Mouse (Mus musculus): ENCODE results near the gene Sorl1. TPM values are rescaled to one million over a fixed set of nuclear protein-coding genes. Genes with fewer than 3 reads are reported as not detected.

Gene Sorl1
- 6.0 and 6.2 TPM in 2 replicates for polyA plus RNA-seq (2015; fragmentation: Nextera tagmentation; extraction: Ambion mirVana)

DNA sequence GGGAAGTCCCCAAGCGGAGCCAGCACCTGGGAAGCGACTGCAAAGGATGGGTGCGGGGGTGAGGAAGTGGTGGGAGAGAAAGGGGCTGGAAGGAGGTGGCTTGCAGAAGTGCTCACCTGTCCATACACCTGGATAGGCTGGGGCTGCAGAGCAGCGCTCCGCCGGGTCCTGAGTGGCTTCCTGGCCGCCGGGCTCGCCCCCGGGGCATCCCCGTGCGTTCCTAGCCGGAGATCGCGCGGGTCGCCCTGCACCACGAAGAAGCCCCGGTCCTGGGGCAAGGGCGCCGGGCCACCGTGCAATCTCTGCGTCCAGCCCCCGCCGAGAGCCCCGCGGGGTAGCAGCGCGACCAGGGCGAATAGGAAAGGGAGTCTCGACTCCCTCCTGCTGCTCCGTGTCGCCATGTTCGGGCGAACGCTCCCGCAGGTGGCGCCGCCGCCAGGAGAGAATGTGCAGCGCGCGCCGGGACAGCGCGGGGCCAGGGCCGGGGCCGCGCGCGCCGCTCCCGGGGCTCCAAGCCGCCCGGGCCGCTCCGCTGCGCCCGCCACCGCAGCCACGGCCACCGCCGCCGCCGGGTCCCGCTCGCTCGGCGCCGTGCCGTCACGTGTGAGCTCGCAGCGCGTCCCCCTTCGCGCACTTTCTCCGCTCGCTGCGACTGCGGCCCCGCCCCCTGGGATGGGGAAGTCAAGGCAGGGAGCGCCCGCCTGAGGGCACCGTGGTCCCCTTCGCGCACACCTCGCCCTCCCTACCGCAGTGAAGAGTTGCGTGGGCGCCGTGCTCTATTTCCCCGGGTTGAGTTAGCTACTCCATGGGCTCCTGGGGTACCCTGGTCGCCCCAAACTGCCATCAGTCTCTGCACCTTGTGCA lies at the start of gene Sorl1:
Gene Sorl1 (minus strand): TSS at position 585 of the 864 bp plus-strand sequence.
- Histone ChIP-seq H3K4me2 (ENCODE audit: low read depth, low read length) (peak within 1 kb of the TSS; percentile 92), H3K27ac (ENCODE audit: low read length) (peak within 1 kb of the TSS; percentile 61), H3K36me3 (ENCODE audit: control insufficient read depth, insufficient read depth, low read length) (no peaks in the 10 kb centered on the region), H3K27me3 (replicated peaks; ENCODE audit: control insufficient read depth, insufficient read depth, low read length) (no peaks in the 10 kb centered on the region), H3K9ac (ENCODE audit: low read depth, low read length) (peak within 1 kb of the TSS; percentile 88), H3K4me3 (ENCODE audit: low read length) (peak within 1 kb of the TSS; percentile 90), H3K9me3 (ENCODE audit: control insufficient read depth, low read length) (no peaks in the 10 kb centered on the region), H3K4me1 (ENCODE audit: control insufficient read depth, insufficient read depth, low read length) (peaks cover 30% of the 10 kb centered on the region)
- ATAC-seq: peak; percentile 92
- under 1% methylated on average over 76 of the region's 94 CpGs for WGBS

GRCm38 (mm10) chr9:42173781-42174180 lies 49.7 kb upstream of the Sorl1 start:
- Histone ChIP-seq H3K9me3 (ENCODE audit: control insufficient read depth, low read length) (no peaks in the 10 kb centered on the region), H3K4me2 (ENCODE audit: low read depth, low read length) (no peak overlapping the region), H3K4me3 (ENCODE audit: low read length) (no peak overlapping the region), H3K9ac (ENCODE audit: low read depth, low read length) (no peak overlapping the region), H3K27ac (ENCODE audit: low read length) (no peak overlapping the region), H3K36me3 (ENCODE audit: control insufficient read depth, insufficient read depth, low read length) (no peaks in the 10 kb centered on the region), H3K4me1 (ENCODE audit: control insufficient read depth, insufficient read depth, low read length) (no peaks in the 10 kb centered on the region), H3K27me3 (replicated peaks; ENCODE audit: control insufficient read depth, insufficient read depth, low read length) (no peaks in the 10 kb centered on the region)
- WGBS: 62% methylated on average over 3 of the region's 3 CpGs
- no peak for ATAC-seq

DNA sequence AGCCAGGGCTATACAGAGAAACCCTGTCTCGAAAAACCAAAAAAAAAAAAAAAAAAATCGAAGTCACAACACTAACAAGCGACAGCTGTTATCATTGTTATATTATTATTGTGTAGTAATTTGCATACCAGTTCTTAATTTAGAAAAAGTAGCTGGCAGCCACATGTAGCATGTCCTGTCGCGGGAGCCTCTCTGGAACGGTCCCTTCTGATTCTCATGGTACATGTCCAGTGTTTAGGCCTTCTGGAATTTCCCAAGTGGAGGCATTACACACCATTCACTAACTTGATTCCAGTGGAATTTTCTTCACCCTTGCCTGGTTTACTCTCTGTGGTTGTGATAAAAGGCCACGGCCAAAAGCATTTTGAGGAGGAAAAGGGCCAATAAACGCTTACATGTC lies 45.4 kb upstream of the Sorl1 start:
- Histone ChIP-seq H3K9me3 (ENCODE audit: control insufficient read depth, low read length) (no peaks in the 10 kb centered on the region), H3K27ac (ENCODE audit: low read length) (no peak overlapping the region), H3K27me3 (replicated peaks; ENCODE audit: control insufficient read depth, insufficient read depth, low read length) (no peaks in the 10 kb centered on the region), H3K4me2 (ENCODE audit: low read depth, low read length) (no peak overlapping the region), H3K4me1 (ENCODE audit: control insufficient read depth, insufficient read depth, low read length) (no peaks in the 10 kb centered on the region), H3K36me3 (ENCODE audit: control insufficient read depth, insufficient read depth, low read length) (no peaks in the 10 kb centered on the region), H3K9ac (ENCODE audit: low read depth, low read length) (no peak overlapping the region), H3K4me3 (ENCODE audit: low read length) (no peak overlapping the region)
- ATAC-seq: no peak
- WGBS: 85% methylated on average over 8 of the region's 8 CpGs

- no peak for ATAC-seq
- Histone ChIP-seq H3K4me3 (ENCODE audit: low read length) (no peak overlapping the region), H3K4me2 (ENCODE audit: low read depth, low read length) (no peak overlapping the region), H3K36me3 (ENCODE audit: control insufficient read depth, insufficient read depth, low read length) (no peaks in the 10 kb centered on the region), H3K27ac (ENCODE audit: low read length) (no peak overlapping the region), H3K4me1 (ENCODE audit: control insufficient read depth, insufficient read depth, low read length) (no peaks in the 10 kb centered on the region), H3K9me3 (ENCODE audit: control insufficient read depth, low read length) (no peaks in the 10 kb centered on the region), H3K9ac (ENCODE audit: low read depth, low read length) (no peak overlapping the region), H3K27me3 (replicated peaks; ENCODE audit: control insufficient read depth, insufficient read depth, low read length) (no peaks in the 10 kb centered on the region)
- WGBS: 80% methylated on average over 7 of the region's 7 CpGs
These were observed 44.9 kb upstream of the Sorl1 start for GRCm38 (mm10) chr9:42169025-42169424.

- H3K36me3 ChIP-seq (ENCODE audit: control insufficient read depth, insufficient read depth, low read length): no peaks in the 10 kb centered on the region
- no peak overlapping the region for H3K4me3 ChIP-seq (ENCODE audit: low read length)
- H3K27me3 ChIP-seq (replicated peaks; ENCODE audit: control insufficient read depth, insufficient read depth, low read length): no peaks in the 10 kb centered on the region
- H3K4me2 ChIP-seq (ENCODE audit: low read depth, low read length): no peak overlapping the region
- H3K27ac ChIP-seq (ENCODE audit: low read length): no peak overlapping the region
- 67% methylated on average over 2 of the region's 2 CpGs for WGBS
- no peaks in the 10 kb centered on the region for H3K4me1 ChIP-seq (ENCODE audit: control insufficient read depth, insufficient read depth, low read length)
- ATAC-seq: no peak
- no peak overlapping the region for H3K9ac ChIP-seq (ENCODE audit: low read depth, low read length)
- H3K9me3 ChIP-seq (ENCODE audit: control insufficient read depth, low read length): no peaks in the 10 kb centered on the region
These were observed 40.8 kb upstream of the Sorl1 start for GRCm38 (mm10) chr9:42164930-42165329.

- Histone ChIP-seq H3K27ac (ENCODE audit: low read length) (no peak overlapping the region), H3K4me1 (ENCODE audit: control insufficient read depth, insufficient read depth, low read length) (no peaks in the 10 kb centered on the region), H3K9me3 (ENCODE audit: control insufficient read depth, low read length) (no peaks in the 10 kb centered on the region), H3K36me3 (ENCODE audit: control insufficient read depth, insufficient read depth, low read length) (no peaks in the 10 kb centered on the region), H3K27me3 (replicated peaks; ENCODE audit: control insufficient read depth, insufficient read depth, low read length) (no peaks in the 10 kb centered on the region), H3K9ac (ENCODE audit: low read depth, low read length) (no peak overlapping the region), H3K4me2 (ENCODE audit: low read depth, low read length) (no peak overlapping the region), H3K4me3 (ENCODE audit: low read length) (no peak overlapping the region)
- WGBS: 90% methylated on average over 4 of the region's 4 CpGs
- ATAC-seq: no peak
These were observed 38.9 kb upstream of the Sorl1 start for GRCm38 (mm10) chr9:42163011-42163410.

- no peaks in the 10 kb centered on the region for H3K4me1 ChIP-seq (ENCODE audit: control insufficient read depth, insufficient read depth, low read length)
- H3K27ac ChIP-seq (ENCODE audit: low read length): no peak overlapping the region
- ATAC-seq: no peak
- H3K4me2 ChIP-seq (ENCODE audit: low read depth, low read length): no peak overlapping the region
- no peak overlapping the region for H3K9ac ChIP-seq (ENCODE audit: low read depth, low read length)
- H3K36me3 ChIP-seq (ENCODE audit: control insufficient read depth, insufficient read depth, low read length): no peaks in the 10 kb centered on the region
- no peaks in the 10 kb centered on the region for H3K9me3 ChIP-seq (ENCODE audit: control insufficient read depth, low read length)
- 64% methylated on average over 5 of the region's 5 CpGs for WGBS
- H3K27me3 ChIP-seq (replicated peaks; ENCODE audit: control insufficient read depth, insufficient read depth, low read length): no peaks in the 10 kb centered on the region
- no peak overlapping the region for H3K4me3 ChIP-seq (ENCODE audit: low read length)
These were observed 35.3 kb upstream of the Sorl1 start for GRCm38 (mm10) chr9:42159376-42159775.

DNA sequence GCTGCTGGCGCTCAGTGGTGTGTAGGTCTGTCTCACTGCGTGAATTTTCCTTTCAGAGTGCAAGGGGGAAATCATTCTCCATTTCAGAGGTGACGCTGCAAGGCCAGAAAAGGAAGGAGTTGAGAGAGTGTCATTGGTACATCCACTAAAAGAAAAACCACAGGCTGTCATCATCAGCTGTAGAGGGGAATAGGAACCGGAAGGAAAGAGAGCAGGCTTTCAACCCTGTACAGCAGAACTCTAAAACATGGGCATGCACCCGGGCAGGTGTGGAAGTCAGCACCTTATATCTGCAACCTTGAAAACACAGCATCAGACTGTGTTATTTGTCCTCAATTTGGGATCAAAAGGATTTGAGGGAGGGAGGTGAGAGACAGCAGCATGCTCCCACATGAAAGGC lies 34.6 kb upstream of the Sorl1 start:
- 58% methylated on average over 5 of the region's 5 CpGs for whole genome bisulfite sequencing
- H3K27ac ChIP-seq (ENCODE audit: low read length): no peak overlapping the region
- no peaks in the 10 kb centered on the region for H3K27me3 ChIP-seq (replicated peaks; ENCODE audit: control insufficient read depth, insufficient read depth, low read length)
- H3K4me1 ChIP-seq (ENCODE audit: control insufficient read depth, insufficient read depth, low read length): no peaks in the 10 kb centered on the region
- no peaks in the 10 kb centered on the region for H3K36me3 ChIP-seq (ENCODE audit: control insufficient read depth, insufficient read depth, low read length)
- H3K4me2 ChIP-seq (ENCODE audit: low read depth, low read length): no peak overlapping the region
- no peak for ATAC-seq
- no peak overlapping the region for H3K9ac ChIP-seq (ENCODE audit: low read depth, low read length)
- H3K9me3 ChIP-seq (ENCODE audit: control insufficient read depth, low read length): no peaks in the 10 kb centered on the region
- H3K4me3 ChIP-seq (ENCODE audit: low read length): no peak overlapping the region

DNA sequence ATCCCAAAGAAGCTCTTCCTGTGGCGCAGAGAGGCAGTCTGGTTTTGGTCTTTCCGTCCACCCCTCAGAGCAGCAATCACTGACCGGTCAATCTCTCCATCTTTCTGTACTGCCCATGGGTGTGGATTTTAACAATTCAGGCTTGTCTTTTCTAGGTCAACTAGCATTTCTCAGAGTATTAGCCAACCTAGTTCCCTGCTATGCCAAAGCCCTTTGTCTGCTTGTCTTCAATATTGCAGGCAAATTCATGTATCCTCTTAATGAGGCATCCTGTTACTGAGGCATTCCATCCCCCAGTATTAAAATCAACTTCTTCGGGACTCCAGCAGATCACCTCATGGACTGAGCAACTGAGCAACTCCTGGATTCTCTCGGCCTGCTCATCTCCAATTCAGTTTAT lies 33.9 kb upstream of the Sorl1 start:
- no peak for ATAC-seq
- 87% methylated on average over 5 of the region's 5 CpGs for WGBS

More for the DNA sequence above, 33.9 kb upstream of the Sorl1 start:
- H3K27me3 ChIP-seq (replicated peaks; ENCODE audit: control insufficient read depth, insufficient read depth, low read length): no peaks in the 10 kb centered on the region
- H3K9me3 ChIP-seq (ENCODE audit: control insufficient read depth, low read length): no peaks in the 10 kb centered on the region
- no peak overlapping the region for H3K9ac ChIP-seq (ENCODE audit: low read depth, low read length)
- H3K36me3 ChIP-seq (ENCODE audit: control insufficient read depth, insufficient read depth, low read length): no peaks in the 10 kb centered on the region
- H3K27ac ChIP-seq (ENCODE audit: low read length): no peak overlapping the region
- no peak overlapping the region for H3K4me3 ChIP-seq (ENCODE audit: low read length)
- no peaks in the 10 kb centered on the region for H3K4me1 ChIP-seq (ENCODE audit: control insufficient read depth, insufficient read depth, low read length)
- H3K4me2 ChIP-seq (ENCODE audit: low read depth, low read length): no peak overlapping the region

Data from intestine, embryonic 16.5 days (tissue).